Mouse (Mus musculus) cortical plate, adult 2 months (tissue): ENCODE measurements around the gene Vmn1r19.
"Not testable (repeated sequence)": the region's sequence is repeated elsewhere in the genome, so short reads cannot be mapped to it uniquely, and the experiment has no call there.

Experiments
- CTCF ChIP-seq: fragments of 200-500 bp; IDR thresholded peaks from 2 replicates; pipeline ENCODE4 v1.5.1; 2011; ENCODE audit warnings: mild to moderate bottlenecking, control low read depth, low read length; ENCODE audit not compliant: insufficient read depth; ENCODE audit errors: extremely low read depth
- POLR2A ChIP-seq: fragments of 200-500 bp; IDR thresholded peaks from 2 replicates; pipeline ENCODE4 v1.6.1; 2011; ENCODE audit warnings: mild to moderate bottlenecking, low read length, control low read depth; ENCODE audit not compliant: insufficient read depth; ENCODE audit errors: extremely low read depth

- not testable (repeated sequence) for TF ChIP-seq CTCF, POLR2A
Measured at GRCm38 (mm10) chr6:57403480-57403879, at the start of gene Vmn1r19.
